Mouse (Mus musculus): ENCODE measurements around the gene Nprl2. TPM values are rescaled to one million over a fixed set of nuclear protein-coding genes. Genes with fewer than 3 reads are reported as not detected.

Gene Nprl2
- total and polyA plus RNA-seq, 3 experiments: 12.6 to 31.4 (median 16.3) TPM

DNA sequence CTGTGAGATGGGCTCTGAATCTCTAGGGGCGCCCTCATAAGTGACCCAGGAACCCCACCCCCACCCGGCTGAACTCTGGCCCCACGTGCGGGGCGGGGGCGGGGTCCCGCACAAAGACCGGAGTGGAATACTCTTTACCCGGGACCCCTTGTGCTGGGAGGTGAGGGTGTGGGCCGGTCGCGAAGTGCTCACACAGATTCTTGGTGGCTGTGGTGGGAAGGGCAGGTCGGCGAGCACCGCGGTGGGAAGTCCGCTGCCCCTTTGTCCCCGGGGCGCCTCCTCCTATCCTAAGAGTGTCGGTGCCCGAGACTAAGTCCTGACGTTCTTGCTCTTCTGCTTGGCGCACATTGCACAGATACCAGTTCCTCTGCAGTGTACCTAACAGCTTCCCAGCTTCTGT is 27.2 kb downstream of the Nprl2 start:
- Histone ChIP-seq H3K27me3 (replicated peaks) (no peaks in the 10 kb centered on the region), H3K9me3 (replicated peaks; ENCODE audit: low read length) (no peaks in the 10 kb centered on the region), H3K4me3 (replicated peaks in 1 of 3; ENCODE audit: low read depth in 2 of 3, low read length in 2 of 3, poor library complexity in 1 of 3) (peak overlapping the region; percentile 80 to 83 (median 80)), H3K79me2 (replicated peaks; ENCODE audit: control insufficient read depth, extremely low read depth, insufficient read depth, poor library complexity, severe bottlenecking) (no peaks in the 10 kb centered on the region; the same call in 1 of the 2 replicates), H3K4me2 (ENCODE audit: insufficient read depth, low read depth, poor library complexity, severe bottlenecking) (peak overlapping the region; percentile 86), H3K9ac (ENCODE audit: insufficient read depth, low read depth) (peak overlapping the region; percentile 79), H3K4me1 (ENCODE audit: control insufficient read depth in 1 of 2, insufficient read depth in 2 of 2) (peaks cover 19 to 47% of the 10 kb centered on the region in 2 experiments), H3K27ac (ENCODE audit: insufficient read depth, low read depth) (no peak overlapping the region), H3K36me3 (replicated peaks in 1 of 2; ENCODE audit: control insufficient read depth in 1 of 2, insufficient read depth in 1 of 2, low read length in 1 of 2) (peaks cover 37 to 62% of the 10 kb centered on the region in 2 experiments)
- in situ Hi-C loops (cut with MboI; ENCODE audit: low pct_ligation_motif_present, low pct_unique_long_range_greater_than_20kb, low sequenced_read_pairs): no loop called here
- dilution Hi-C loops (cut with MboI; ENCODE audit: extremely low pct_ligation_motif_present, extremely low pct_unique_long_range_greater_than_20kb, low sequenced_read_pairs): no loop called here
- TF ChIP-seq JUND (conservative IDR thresholded peaks at IDR 0.05; ENCODE audit: low read depth, low read length): no peak
- no peak for TF ChIP-seq NELFE (IDR thresholded peaks at IDR 0.05; ENCODE audit: low read depth, low read length)
- TF ChIP-seq USF1 (IDR thresholded peaks at IDR 0.05; ENCODE audit: low read depth, low read length): peak; percentile 20; the same call in 1 of the 2 replicates
- no peak for TF ChIP-seq GABPA (IDR thresholded peaks at IDR 0.05; ENCODE audit: insufficient replicate concordance, low read depth, low read length)
- peak; percentile 77; the same call in 1 of the 2 replicates for TF ChIP-seq CHD2 (IDR thresholded peaks at IDR 0.05; ENCODE audit: low read length)
- TF ChIP-seq TCF12 (IDR thresholded peaks at IDR 0.05; ENCODE audit: low read depth, low read length): 0 out of 2 replicates have a peak, but pooled peaks have one; percentile 4
- TF ChIP-seq ZMIZ1 (IDR thresholded peaks at IDR 0.05; ENCODE audit: low read depth, low read length): no peak
- TF ChIP-seq BHLHE40 (IDR thresholded peaks at IDR 0.05; ENCODE audit: low read depth, low read length): peak; percentile 83
- TF ChIP-seq MYC (IDR thresholded peaks at IDR 0.05; ENCODE audit: low read depth, low read length): no peak; the same call in 1 of the 2 replicates
- peak; percentile 96 for TF ChIP-seq MXI1 (IDR thresholded peaks at IDR 0.05; ENCODE audit: low read depth, low read length)
- no peak for TF ChIP-seq ZKSCAN1 (IDR thresholded peaks at IDR 0.05; ENCODE audit: borderline replicate concordance, low read depth, low read length)
- TF ChIP-seq MAZ (IDR thresholded peaks at IDR 0.05; ENCODE audit: low read depth, low read length): peak; percentile 68
- peak; percentile 83 for TF ChIP-seq MAX (IDR thresholded peaks at IDR 0.05; ENCODE audit: low read length)
- DNase-seq (ENCODE audit: extremely low read depth): no peak

- dilution Hi-C loops (cut with MboI; ENCODE audit: extremely low pct_ligation_motif_present, extremely low pct_unique_long_range_greater_than_20kb, low sequenced_read_pairs) (no loop called here), in situ Hi-C loops (cut with MboI; ENCODE audit: low pct_ligation_motif_present, low pct_unique_long_range_greater_than_20kb, low sequenced_read_pairs) (no loop called here)
Measured at GRCm38 (mm10) chr9:107570016-107570415, 28.0 kb downstream of the Nprl2 start.

More at GRCm38 (mm10) chr9:107570016-107570415, 28.0 kb downstream of the Nprl2 start:
- peaks cover 30 to 57% of the 10 kb centered on the region in 2 experiments for H3K36me3 ChIP-seq (replicated peaks in 1 of 2; ENCODE audit: control insufficient read depth in 1 of 2, insufficient read depth in 1 of 2, low read length in 1 of 2)
- no peak for DNase-seq (ENCODE audit: extremely low read depth)
- TF ChIP-seq MXI1 (IDR thresholded peaks at IDR 0.05; ENCODE audit: low read depth, low read length) (no peak), JUND (conservative IDR thresholded peaks at IDR 0.05; ENCODE audit: low read depth, low read length) (no peak), ZNF384 (IDR thresholded peaks at IDR 0.05; ENCODE audit: low read depth, low read length) (no peak), SMC3 (IDR thresholded peaks at IDR 0.05; ENCODE audit: low read depth, low read length) (no peak), RAD21 (IDR thresholded peaks at IDR 0.05; ENCODE audit: low read depth, low read length) (no peak), MAZ (IDR thresholded peaks at IDR 0.05; ENCODE audit: low read depth, low read length) (no peak), SIN3A (IDR thresholded peaks at IDR 0.05; ENCODE audit: low read length) (no peak), ELF1 (IDR thresholded peaks at IDR 0.05; ENCODE audit: low read depth, low read length) (no peak), E2F4 (IDR thresholded peaks at IDR 0.05; ENCODE audit: insufficient replicate concordance, low read depth, low read length) (no peak), ETS1 (conservative IDR thresholded peaks at IDR 0.05; ENCODE audit: low read depth, low read length) (no peak), PAX5 (IDR thresholded peaks at IDR 0.05; ENCODE audit: low read length) (no peak), TCF12 (IDR thresholded peaks at IDR 0.05; ENCODE audit: low read depth, low read length) (no peak), TBP (conservative IDR thresholded peaks at IDR 0.05; ENCODE audit: low read depth, low read length) (no peak), MAFK (IDR thresholded peaks at IDR 0.05; ENCODE audit: insufficient replicate concordance, low read length) (no peak), MEF2A (IDR thresholded peaks at IDR 0.05; ENCODE audit: borderline replicate concordance, low read depth, low read length) (no peak), ZMIZ1 (IDR thresholded peaks at IDR 0.05; ENCODE audit: low read depth, low read length) (no peak), ZC3H11A (IDR thresholded peaks at IDR 0.05; ENCODE audit: low read depth, low read length) (no peak), NRF1 (IDR thresholded peaks at IDR 0.05; ENCODE audit: low read depth, low read length) (no peak), GABPA (IDR thresholded peaks at IDR 0.05; ENCODE audit: insufficient replicate concordance, low read depth, low read length) (no peak), JUN (IDR thresholded peaks at IDR 0.05; ENCODE audit: insufficient read depth, low read depth, low read length) (no peak)
- H3K9me3 ChIP-seq (replicated peaks; ENCODE audit: low read length): no peaks in the 10 kb centered on the region
- peak overlapping the region; percentile 80 to 83 (median 80) for H3K4me3 ChIP-seq (replicated peaks in 1 of 3; ENCODE audit: low read depth in 2 of 3, low read length in 2 of 3, poor library complexity in 1 of 3)
- H3K4me1 ChIP-seq (ENCODE audit: control insufficient read depth in 1 of 2, insufficient read depth in 2 of 2): peaks cover 16 to 40% of the 10 kb centered on the region in 2 experiments
- H3K9ac ChIP-seq (ENCODE audit: insufficient read depth, low read depth): peak overlapping the region; percentile 79
- no peaks in the 10 kb centered on the region for H3K27me3 ChIP-seq (replicated peaks)
- no peaks in the 10 kb centered on the region for H3K79me2 ChIP-seq (replicated peaks; ENCODE audit: control insufficient read depth, extremely low read depth, insufficient read depth, poor library complexity, severe bottlenecking)
- H3K4me2 ChIP-seq (ENCODE audit: insufficient read depth, low read depth, poor library complexity, severe bottlenecking): peak overlapping the region; percentile 86
- H3K27ac ChIP-seq (ENCODE audit: insufficient read depth, low read depth): no peak overlapping the region
